8 mouse cellular contexts compared by ENCODE assay signal in genomic region chr4:105181014-105181658, GRCm38 (mm10). TPM values are rescaled to one million over a fixed set of nuclear protein-coding genes. Genes with fewer than 3 reads are reported as not detected.
A peak's percentile ranks its signal among the peaks of the same experiment; 100 is the strongest.
DNase-seq lines count a peak whose midpoint lies in the region; ATAC-seq and TF ChIP-seq lines count a peak whose summit lies in the region.

No protein-coding gene starts in this region.

- H3K36me3 ChIP-seq in heart, embryonic 13.5 days: no peaks in the 10 kb centered on the region
- peaks cover 13% of the 10 kb centered on the region for H3K36me3 ChIP-seq in forebrain, embryonic 12.5 days (replicated peaks)

- no peaks in the 10 kb centered on the region for H3K9me3 ChIP-seq in heart, embryonic 13.5 days
- H3K9me3 ChIP-seq in forebrain, embryonic 12.5 days: no peaks in the 10 kb centered on the region

- no peak overlapping the region for H3K4me2 ChIP-seq in heart, embryonic 13.5 days
- H3K4me2 ChIP-seq in forebrain, embryonic 12.5 days: peak overlapping the region; percentile 37

- peaks cover 38% of the 10 kb centered on the region for H3K4me1 ChIP-seq in heart, embryonic 13.5 days
- H3K4me1 ChIP-seq in forebrain, embryonic 12.5 days: peaks cover 74% of the 10 kb centered on the region
- peaks cover 2% of the 10 kb centered on the region; the same call in 1 of the 2 replicates for H3K4me1 ChIP-seq in lung, adult 2 months (ENCODE audit: control insufficient read depth, insufficient read depth, low read length)

- H3K27ac ChIP-seq in heart, embryonic 13.5 days (replicated peaks): peak overlapping the region; percentile 36; the same call in 1 of the 2 replicates
- H3K27ac ChIP-seq in forebrain, embryonic 12.5 days: peak overlapping the region; percentile 98

- H3K9ac ChIP-seq in heart, embryonic 13.5 days: no peak overlapping the region
- H3K9ac ChIP-seq in forebrain, embryonic 12.5 days: peak overlapping the region; percentile 8; the same call in 1 of the 2 replicates

- TF ChIP-seq CTCF in lung, adult 2 months (IDR thresholded peaks at IDR 0.05; ENCODE audit: insufficient read depth, low read length): no peak

- DNase-seq in heart, postnatal 10 days: no peak
- DNase-seq in left cerebral cortex, adult 11 months (ENCODE audit: low spot score): peak; percentile 66
- DNase-seq in retina, postnatal 7 days (ENCODE audit: low read depth, low spot score): peak; percentile 34
- no peak for DNase-seq in lung, adult 2 months
- DNase-seq in gastrocnemius, postnatal 4 days (ENCODE audit: low spot score in 2 of 2): no peak
- DNase-seq in gastrocnemius, adult 8-10 months (ENCODE audit: low spot score in 2 of 2): no peak

- no peak for TF ChIP-seq POLR2A in lung, adult 2 months (IDR thresholded peaks at IDR 0.05; ENCODE audit: borderline replicate concordance, extremely low read depth, low read depth, low read length)

- 66% methylated on average over 16 of the region's 16 CpGs for WGBS in heart, embryonic 13.5 days
- WGBS in forebrain, embryonic 12.5 days: 8% methylated on average over 16 of the region's 16 CpGs
- 57% methylated on average over 16 of the region's 16 CpGs for WGBS in lung, adult 2 months

- intact Hi-C loops in heart, postnatal 10 days (cut with DNase I): no loop called here

- H3K4me3 ChIP-seq in heart, embryonic 13.5 days: no peak overlapping the region
- H3K4me3 ChIP-seq in forebrain, embryonic 12.5 days (replicated peaks): no peak overlapping the region
- H3K4me3 ChIP-seq in lung, adult 2 months (replicated peaks; ENCODE audit: extremely low read depth, low read depth, low read length): no peak overlapping the region

- H3K27me3 ChIP-seq in heart, embryonic 13.5 days (replicated peaks): 0 out of 2 replicates have a peak, but pooled peaks cover 4% of the 10 kb centered on the region
- H3K27me3 ChIP-seq in forebrain, embryonic 12.5 days: no peaks in the 10 kb centered on the region

- ATAC-seq in heart, embryonic 13.5 days (ENCODE audit: extremely low read depth, insufficient number of reproducible peaks, low FRiP score, low TSS enrichment): no peak
- peak; percentile 90 for ATAC-seq in forebrain, embryonic 12.5 days (ENCODE audit: low FRiP score)

RNA-seq across cellular contexts. Expression of gene Plpp3, which starts 24.0 kb away (rescaled TPM):
- polyA plus RNA-seq in heart, embryonic 13.5 days (2015; fragmentation: Nextera tagmentation; extraction: Ambion mirVana): 30.9 and 31.2 TPM in 2 replicates
- total RNA-seq in heart, postnatal 10 days (2021): 10 to 100 TPM; 73.2 to 73.9 TPM
- 84.9 and 90.4 TPM in 2 replicates for polyA plus RNA-seq in forebrain, embryonic 12.5 days (2016; fragmentation: Nextera tagmentation; extraction: Ambion mirVana)
- 170 and 187 TPM in 2 replicates for polyA plus RNA-seq in lung, adult 2 months (2012; rRNA removed)
- total RNA-seq in gastrocnemius, postnatal 4 days (2021): 100 to 1,000 TPM; 116 to 119 TPM
- total RNA-seq in gastrocnemius, adult 8-10 months (2022): 10 to 100 TPM; 26.5 to 55.1 (median 45.2) TPM

Comparison
In these comparisons a context has a peak if more than half of its experiments do, and no peak if none do; other contexts are left out.
1. DNase-seq: peak in left cerebral cortex, adult 11 months (single experiment) and retina, postnatal 7 days (single experiment); none in heart, postnatal 10 days (0 of 2), lung, adult 2 months (single experiment), gastrocnemius, postnatal 4 days (0 of 2) and gastrocnemius, adult 8-10 months (0 of 2).